Mouse (Mus musculus): ENCODE results near the gene Acot13. TPM values are rescaled to one million over a fixed set of nuclear protein-coding genes. Genes with fewer than 3 reads are reported as not detected.

Gene Acot13
- polyA plus RNA-seq, 2 experiments from 2014 or later = 59.1 to 69.9 TPM

GRCm38 (mm10) chr13:24830756-24831352 is 486 bp downstream of the Acot13 start:
- ATAC-seq = peak; percentile 27

- ATAC-seq = no peak
These were observed 5.2 kb downstream of the Acot13 start for GRCm38 (mm10) chr13:24826116-24826515.

GRCm38 (mm10) chr13:24825587-24825986 is 5.8 kb downstream of the Acot13 start:
- ATAC-seq = no peak

- no peak for ATAC-seq
These were observed 6.7 kb downstream of the Acot13 start for GRCm38 (mm10) chr13:24824647-24825046.

GRCm38 (mm10) chr13:24822663-24823343 is 8.5 kb downstream of the Acot13 start:
- no peak for ATAC-seq

GRCm38 (mm10) chr13:24819931-24820330 is 11.4 kb downstream of the Acot13 start:
- no peak for ATAC-seq

GRCm38 (mm10) chr13:24816125-24817092 is 14.9 kb downstream of the Acot13 start:
- ATAC-seq = no peak

- no peak for ATAC-seq
These were observed 16.7 kb downstream of the Acot13 start for GRCm38 (mm10) chr13:24814616-24815015.

GRCm38 (mm10) chr13:24812521-24812920 is 18.8 kb downstream of the Acot13 start:
- ATAC-seq = no peak

GRCm38 (mm10) chr13:24806079-24806478 is 25.3 kb downstream of the Acot13 start:
- ATAC-seq = no peak

- no peak for ATAC-seq
These were observed 28.1 kb downstream of the Acot13 start for GRCm38 (mm10) chr13:24803196-24803595.

GRCm38 (mm10) chr13:24802131-24802691 is 29.1 kb downstream of the Acot13 start:
- no peak for ATAC-seq

GRCm38 (mm10) chr13:24801308-24801921 is 29.9 kb downstream of the Acot13 start, which contains the start of gene BC005537:
BC005537 (plus strand) TSS chr13:24801657.
- peak; percentile 42 for ATAC-seq

- ATAC-seq = peak; percentile 89
These were observed 30.5 kb downstream of the Acot13 start for GRCm38 (mm10) chr13:24800674-24801307.

GRCm38 (mm10) chr13:24799925-24800673 is 31.2 kb downstream of the Acot13 start:
- ATAC-seq = no peak

GRCm38 (mm10) chr13:24799378-24799777 is 32.0 kb downstream of the Acot13 start:
- no peak for ATAC-seq

- no peak for ATAC-seq
These were observed 32.7 kb downstream of the Acot13 start for GRCm38 (mm10) chr13:24798686-24799085.

- ATAC-seq = no peak
These were observed 38.8 kb downstream of the Acot13 start for GRCm38 (mm10) chr13:24792411-24793045.

GRCm38 (mm10) chr13:24791349-24791748 is 40.0 kb downstream of the Acot13 start:
- ATAC-seq = no peak

GRCm38 (mm10) chr13:24787477-24787876 is 43.9 kb downstream of the Acot13 start:
- ATAC-seq = no peak

Data from CD4-positive, CD25-positive, alpha-beta regulatory T cell, adult 4 months (primary cell).